Mouse (Mus musculus) forebrain, embryonic 14.5 days (tissue): ENCODE measurements around the gene Psrc1. TPM values are rescaled to one million over a fixed set of nuclear protein-coding genes. Genes with fewer than 3 reads are reported as not detected.

Source experiments
- ATAC-seq: fragments of 200-750 bp; cut with Nextera tagmentation; 2 replicates; pipeline ENCODE4 v1.8.0; 2017; ENCODE audit warnings: mild to moderate bottlenecking, moderate library complexity
- DNase-seq: peaks from one replicate; pipeline ENCODE4 v3.0.0-alpha.2; 2015; ENCODE audit warnings: low spot score
- H3K27ac ChIP-seq: fragments of 300-500 bp; sonication (generic); 2 replicates; pipeline ENCODE4 v1.5.1; 2014; ENCODE audit warnings: low read depth, mild to moderate bottlenecking, control low read depth, low read length, moderate library complexity
- H3K27me3 ChIP-seq: fragments of 300-500 bp; sonication (generic); replicated peaks from 2 replicates; pipeline ENCODE4 v1.6.1; 2014; ENCODE audit warnings: low read length, control low read depth, mixed read lengths; ENCODE audit not compliant: control insufficient read depth, insufficient read depth
- H3K36me3 ChIP-seq: fragments of 300-500 bp; sonication (generic); 2 replicates; pipeline ENCODE4 v1.6.1; 2014; ENCODE audit warnings: low read length, control low read depth; ENCODE audit not compliant: control insufficient read depth, insufficient read depth
- H3K4me1 ChIP-seq: fragments of 300-500 bp; sonication (generic); 2 replicates; pipeline ENCODE4 v1.6.1; 2014; ENCODE audit warnings: antibody characterized with exemption, low read length, control low read depth; ENCODE audit not compliant: control insufficient read depth, insufficient read depth
- H3K4me2 ChIP-seq: fragments of 300-500 bp; sonication (generic); 2 replicates; pipeline ENCODE4 v1.6.1; 2014; ENCODE audit warnings: mild to moderate bottlenecking, control low read depth, low read length
- H3K4me3 ChIP-seq: fragments of 300-500 bp; sonication (generic); 2 replicates; pipeline ENCODE4 v1.5.1; 2014; ENCODE audit warnings: low read depth, low read length, control low read depth
- H3K9ac ChIP-seq: fragments of 300-500 bp; sonication (generic); 2 replicates; pipeline ENCODE4 v1.6.1; 2014; ENCODE audit warnings: mild to moderate bottlenecking, low read length, control low read depth, moderate library complexity
- H3K9me3 ChIP-seq: fragments of 300-500 bp; sonication (generic); replicated peaks from 2 replicates; pipeline ENCODE4 v1.6.1; 2016; ENCODE audit warnings: low read length, control low read depth, mixed read lengths; ENCODE audit not compliant: control insufficient read depth
- WGBS: fragments of 180-500 bp; shearing (Covaris S2); extraction: QIAGEN DNeasy Blood & Tissue Kit; methylation state at CpG from one replicate; pipeline ENCODE4 v1.1.7; 2014; 5-methylcytosine and 5-hydroxymethylcytosine counted together
- polyA plus RNA-seq: library from polyadenylated mRNA; unstranded; fragments of >200 nt; fragmentation: Nextera tagmentation; extraction: Ambion mirVana; gene quantifications from 2 replicates; pipeline ENCODE4 v1.2.1, GENCODE M21; 2014

Psrc1 gene
- polyA plus RNA-seq: 32.6 and 42.0 TPM in 2 replicates

DNA sequence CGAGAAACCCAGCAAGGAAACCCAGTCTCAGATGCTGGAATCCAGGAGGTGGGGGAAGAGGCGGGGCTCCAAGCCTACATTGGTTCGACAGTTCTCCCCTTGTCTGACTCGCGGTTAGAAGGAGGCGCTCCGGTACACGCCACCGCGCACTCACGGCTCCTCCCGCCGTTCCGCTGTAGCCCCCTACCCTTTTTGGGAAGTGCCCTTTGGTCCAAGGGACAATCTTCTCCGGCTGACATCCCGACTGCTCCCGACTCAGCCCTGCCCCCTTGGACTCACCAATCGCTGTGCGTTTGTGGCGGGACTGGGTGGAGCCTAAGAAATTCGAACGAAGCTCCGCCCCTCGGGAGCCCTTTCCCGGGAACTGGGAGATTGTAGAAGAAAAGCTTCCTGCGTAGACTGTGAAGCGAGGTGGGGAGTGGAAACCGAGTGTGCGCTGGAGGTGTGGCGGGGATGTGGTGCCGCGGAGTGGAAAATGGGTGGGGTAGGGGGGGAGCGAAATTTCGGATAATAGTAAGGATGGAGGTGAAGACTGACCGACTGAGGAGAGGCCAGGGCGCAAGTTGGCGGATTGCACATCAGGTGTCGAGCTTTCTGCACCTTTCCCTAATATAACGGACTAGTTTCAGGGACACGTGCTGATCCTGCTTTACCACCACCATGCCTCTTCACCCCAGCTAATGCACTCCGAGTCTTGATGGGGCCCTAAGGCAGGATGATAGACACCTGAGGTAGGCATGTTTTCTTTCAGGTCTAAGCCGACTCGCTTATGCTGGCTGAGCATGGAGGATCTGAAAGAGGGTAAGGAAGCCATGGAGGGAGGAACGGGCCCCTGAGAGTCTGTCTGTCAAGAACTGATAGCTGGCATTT lies at the start of gene Psrc1:
Gene Psrc1 (plus strand): TSS at position 355 of the 870 bp plus-strand sequence.
- Histone ChIP-seq H3K4me1 (peaks cover 19% of the 10 kb centered on the region), H3K36me3 (peaks cover 7% of the 10 kb centered on the region; the same call in 1 of the 2 replicates), H3K4me2 (peak within 1 kb of the TSS; percentile 55), H3K27ac (0 out of 2 replicates have a peak within 1 kb of the TSS, but pooled peaks have one; percentile 58), H3K27me3 (no peaks in the 10 kb centered on the region), H3K9me3 (no peaks in the 10 kb centered on the region), H3K4me3 (peak within 1 kb of the TSS; percentile 48), H3K9ac (peak within 1 kb of the TSS; percentile 63)
- DNase-seq (peak; percentile 96), ATAC-seq (peak; percentile 94)
- under 1% methylated on average over 44 of the region's 44 CpGs for WGBS

GRCm38 (mm10) chr3:108336878-108337277 lies 46.8 kb upstream of the Psrc1 start:
- H3K36me3 ChIP-seq: peaks cover 77% of the 10 kb centered on the region
- H3K27ac ChIP-seq: no peak overlapping the region
- H3K27me3 ChIP-seq: no peaks in the 10 kb centered on the region
- no peak overlapping the region for H3K9ac ChIP-seq
- H3K4me1 ChIP-seq: no peaks in the 10 kb centered on the region
- 93% methylated on average over 5 of the region's 5 CpGs for WGBS
- DNase-seq: no peak
- H3K9me3 ChIP-seq: no peaks in the 10 kb centered on the region
- H3K4me2 ChIP-seq: no peak overlapping the region
- no peak for ATAC-seq
- H3K4me3 ChIP-seq: no peak overlapping the region

GRCm38 (mm10) chr3:108341040-108341439 lies 42.6 kb upstream of the Psrc1 start:
- Histone ChIP-seq H3K4me3 (no peak overlapping the region), H3K9me3 (no peaks in the 10 kb centered on the region), H3K4me1 (no peaks in the 10 kb centered on the region), H3K9ac (no peak overlapping the region), H3K27ac (no peak overlapping the region), H3K27me3 (no peaks in the 10 kb centered on the region), H3K36me3 (peaks cover 86% of the 10 kb centered on the region), H3K4me2 (no peak overlapping the region)
- no peak for DNase-seq
- ATAC-seq: no peak
- 91% methylated on average over 2 of the region's 2 CpGs for WGBS

- ATAC-seq: no peak
Measured at GRCm38 (mm10) chr3:108342185-108342584, 41.5 kb upstream of the Psrc1 start.

GRCm38 (mm10) chr3:108345855-108346254 lies 37.8 kb upstream of the Psrc1 start:
- Histone ChIP-seq H3K9me3 (no peaks in the 10 kb centered on the region), H3K4me1 (no peaks in the 10 kb centered on the region), H3K27me3 (no peaks in the 10 kb centered on the region), H3K4me2 (no peak overlapping the region), H3K27ac (no peak overlapping the region), H3K4me3 (no peak overlapping the region), H3K36me3 (peaks cover 98% of the 10 kb centered on the region), H3K9ac (no peak overlapping the region)
- no peak for DNase-seq
- WGBS: 93% methylated on average over 7 of the region's 7 CpGs
- no peak for ATAC-seq

More at GRCm38 (mm10) chr3:108342185-108342584, 41.5 kb upstream of the Psrc1 start:
- peaks cover 94% of the 10 kb centered on the region for H3K36me3 ChIP-seq
- no peak overlapping the region for H3K27ac ChIP-seq
- H3K9me3 ChIP-seq: no peaks in the 10 kb centered on the region
- no peak overlapping the region for H3K4me2 ChIP-seq
- DNase-seq: no peak
- H3K27me3 ChIP-seq: no peaks in the 10 kb centered on the region
- H3K4me3 ChIP-seq: no peak overlapping the region
- 80% methylated on average over 7 of the region's 7 CpGs for WGBS
- H3K9ac ChIP-seq: no peak overlapping the region
- no peaks in the 10 kb centered on the region for H3K4me1 ChIP-seq

DNA sequence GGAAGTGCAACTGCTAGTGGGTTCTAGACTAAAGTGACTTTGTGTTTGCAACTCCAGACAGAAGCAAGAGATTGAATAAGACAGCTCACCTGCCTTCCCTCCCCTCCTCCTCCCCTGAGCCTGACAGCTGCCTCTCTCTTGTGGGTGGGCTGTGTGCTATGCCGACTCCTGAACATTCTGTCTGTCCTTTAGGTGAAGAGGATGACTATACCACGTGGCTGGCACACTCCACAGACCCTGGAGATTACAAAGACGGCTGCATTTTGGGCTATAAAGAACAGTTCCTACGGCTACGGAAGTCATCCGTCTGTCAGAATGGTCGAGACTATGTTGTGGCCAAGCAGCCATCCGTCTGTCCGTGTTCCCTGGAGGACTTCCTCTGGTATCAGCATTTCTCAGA lies 35.3 kb upstream of the Psrc1 start:
- WGBS: 90% methylated on average over 9 of the region's 9 CpGs
- H3K9ac ChIP-seq: no peak overlapping the region
- H3K4me1 ChIP-seq: no peaks in the 10 kb centered on the region
- no peaks in the 10 kb centered on the region for H3K9me3 ChIP-seq
- no peak for ATAC-seq
- DNase-seq: no peak
- H3K36me3 ChIP-seq: peaks cover 93% of the 10 kb centered on the region
- H3K27me3 ChIP-seq: no peaks in the 10 kb centered on the region
- H3K4me2 ChIP-seq: no peak overlapping the region
- H3K27ac ChIP-seq: no peak overlapping the region
- H3K4me3 ChIP-seq: no peak overlapping the region

GRCm38 (mm10) chr3:108355245-108355644 lies 28.4 kb upstream of the Psrc1 start:
- no peak overlapping the region for H3K27ac ChIP-seq
- no peaks in the 10 kb centered on the region for H3K27me3 ChIP-seq
- no peak overlapping the region for H3K9ac ChIP-seq
- H3K9me3 ChIP-seq: no peaks in the 10 kb centered on the region
- H3K4me3 ChIP-seq: no peak overlapping the region
- DNase-seq (no peak), ATAC-seq (no peak)
- peaks cover 78% of the 10 kb centered on the region for H3K36me3 ChIP-seq
- 90% methylated on average over 3 of the region's 3 CpGs for WGBS
- no peak overlapping the region for H3K4me2 ChIP-seq
- no peaks in the 10 kb centered on the region for H3K4me1 ChIP-seq

GRCm38 (mm10) chr3:108357051-108357450 lies 26.6 kb upstream of the Psrc1 start:
- DNase-seq (no peak), ATAC-seq (no peak)
- Histone ChIP-seq H3K4me3 (no peak overlapping the region), H3K9me3 (no peaks in the 10 kb centered on the region), H3K27me3 (no peaks in the 10 kb centered on the region), H3K27ac (no peak overlapping the region), H3K36me3 (peaks cover 60% of the 10 kb centered on the region), H3K9ac (no peak overlapping the region), H3K4me2 (no peak overlapping the region), H3K4me1 (peaks cover 4% of the 10 kb centered on the region; the same call in 1 of the 2 replicates)
- WGBS: 86% methylated on average over 10 of the region's 10 CpGs

GRCm38 (mm10) chr3:108358445-108358844 lies 25.2 kb upstream of the Psrc1 start:
- no peak overlapping the region for H3K4me2 ChIP-seq
- H3K4me1 ChIP-seq: peaks cover 4% of the 10 kb centered on the region; the same call in 1 of the 2 replicates
- WGBS: 80% methylated on average over 6 of the region's 6 CpGs
- peak; percentile 62 for DNase-seq
- H3K27me3 ChIP-seq: no peaks in the 10 kb centered on the region
- H3K9ac ChIP-seq: no peak overlapping the region
- no peaks in the 10 kb centered on the region for H3K9me3 ChIP-seq
- ATAC-seq: peak; percentile 41; the same call in 1 of the 2 replicates
- no peak overlapping the region for H3K4me3 ChIP-seq
- H3K27ac ChIP-seq: no peak overlapping the region; the same call in 1 of the 2 replicates
- H3K36me3 ChIP-seq: peaks cover 50% of the 10 kb centered on the region
